Mouse (Mus musculus): ENCODE measurements around the gene Prkce. TPM values are rescaled to one million over a fixed set of nuclear protein-coding genes. Genes with fewer than 3 reads are reported as not detected.

Prkce gene
- polyA plus RNA-seq, 1 experiment from 2014 or later: 5.2 TPM

GRCm38 (mm10) chr17:86601116-86601515 lies 433.5 kb downstream of the Prkce start:
- Histone ChIP-seq H3K4me1 (replicated peaks; ENCODE audit: control insufficient read depth, insufficient read depth, low read length) (0 out of 2 replicates have a peak, but pooled peaks cover 3% of the 10 kb centered on the region), H3K9ac (ENCODE audit: low read depth, low read length) (no peak overlapping the region), H3K27me3 (replicated peaks; ENCODE audit: control insufficient read depth, insufficient read depth, low read length) (no peaks in the 10 kb centered on the region), H3K4me3 (ENCODE audit: low read depth, low read length) (no peak overlapping the region), H3K27ac (ENCODE audit: low read depth, low read length) (no peak overlapping the region), H3K36me3 (ENCODE audit: control insufficient read depth, insufficient read depth) (no peaks in the 10 kb centered on the region), H3K4me2 (replicated peaks; ENCODE audit: low read depth) (no peak overlapping the region), H3K9me3 (ENCODE audit: control insufficient read depth) (no peaks in the 10 kb centered on the region)
- 18% methylated on average over 6 of the region's 6 CpGs for WGBS
- TF ChIP-seq CTCF (IDR thresholded peaks at IDR 0.05; ENCODE audit: low read depth): no peak
- peak; percentile 53; the same call in 1 of the 2 replicates for ATAC-seq

- Histone ChIP-seq H3K36me3 (ENCODE audit: control insufficient read depth, insufficient read depth) (no peaks in the 10 kb centered on the region), H3K27me3 (replicated peaks; ENCODE audit: control insufficient read depth, insufficient read depth, low read length) (no peaks in the 10 kb centered on the region), H3K9me3 (ENCODE audit: control insufficient read depth) (no peaks in the 10 kb centered on the region), H3K4me3 (ENCODE audit: low read depth, low read length) (no peak overlapping the region), H3K4me1 (replicated peaks; ENCODE audit: control insufficient read depth, insufficient read depth, low read length) (0 out of 2 replicates have a peak, but pooled peaks cover 3% of the 10 kb centered on the region), H3K27ac (ENCODE audit: low read depth, low read length) (no peak overlapping the region), H3K9ac (ENCODE audit: low read depth, low read length) (no peak overlapping the region), H3K4me2 (replicated peaks; ENCODE audit: low read depth) (no peak overlapping the region)
- WGBS: 90% methylated on average over 2 of the region's 2 CpGs
- peak; percentile 23; the same call in 1 of the 2 replicates for TF ChIP-seq CTCF (IDR thresholded peaks at IDR 0.05; ENCODE audit: low read depth)
- no peak for ATAC-seq
Measured at GRCm38 (mm10) chr17:86601901-86602300, 434.3 kb downstream of the Prkce start.

- Histone ChIP-seq H3K4me3 (ENCODE audit: low read depth, low read length) (no peak overlapping the region), H3K9ac (ENCODE audit: low read depth, low read length) (no peak overlapping the region), H3K27me3 (replicated peaks; ENCODE audit: control insufficient read depth, insufficient read depth, low read length) (no peaks in the 10 kb centered on the region), H3K36me3 (ENCODE audit: control insufficient read depth, insufficient read depth) (no peaks in the 10 kb centered on the region), H3K27ac (ENCODE audit: low read depth, low read length) (no peak overlapping the region), H3K4me1 (replicated peaks; ENCODE audit: control insufficient read depth, insufficient read depth, low read length) (0 out of 2 replicates have a peak, but pooled peaks cover 3% of the 10 kb centered on the region), H3K4me2 (replicated peaks; ENCODE audit: low read depth) (no peak overlapping the region), H3K9me3 (ENCODE audit: control insufficient read depth) (no peaks in the 10 kb centered on the region)
- WGBS: 68% methylated on average over 5 of the region's 5 CpGs
- ATAC-seq: no peak
- TF ChIP-seq CTCF (IDR thresholded peaks at IDR 0.05; ENCODE audit: low read depth): no peak
Measured at GRCm38 (mm10) chr17:86603848-86604444, 436.4 kb downstream of the Prkce start.

GRCm38 (mm10) chr17:86607981-86608380 lies 440.4 kb downstream of the Prkce start:
- no peak for ATAC-seq
- H3K4me3 ChIP-seq (ENCODE audit: low read depth, low read length): no peak overlapping the region
- no peak overlapping the region for H3K9ac ChIP-seq (ENCODE audit: low read depth, low read length)
- H3K4me1 ChIP-seq (replicated peaks; ENCODE audit: control insufficient read depth, insufficient read depth, low read length): no peaks in the 10 kb centered on the region
- no peak overlapping the region for H3K27ac ChIP-seq (ENCODE audit: low read depth, low read length)
- no peaks in the 10 kb centered on the region for H3K27me3 ChIP-seq (replicated peaks; ENCODE audit: control insufficient read depth, insufficient read depth, low read length)
- no peak overlapping the region for H3K4me2 ChIP-seq (replicated peaks; ENCODE audit: low read depth)
- no peaks in the 10 kb centered on the region for H3K9me3 ChIP-seq (ENCODE audit: control insufficient read depth)
- TF ChIP-seq CTCF (IDR thresholded peaks at IDR 0.05; ENCODE audit: low read depth): no peak
- WGBS: 89% methylated on average over 4 of the region's 4 CpGs
- H3K36me3 ChIP-seq (ENCODE audit: control insufficient read depth, insufficient read depth): no peaks in the 10 kb centered on the region

- H3K4me1 ChIP-seq (replicated peaks; ENCODE audit: control insufficient read depth, insufficient read depth, low read length): no peaks in the 10 kb centered on the region
- no peaks in the 10 kb centered on the region for H3K36me3 ChIP-seq (ENCODE audit: control insufficient read depth, insufficient read depth)
- WGBS: 56% methylated on average over 8 of the region's 8 CpGs
- ATAC-seq: no peak
- H3K27me3 ChIP-seq (replicated peaks; ENCODE audit: control insufficient read depth, insufficient read depth, low read length): no peaks in the 10 kb centered on the region
- no peak overlapping the region for H3K27ac ChIP-seq (ENCODE audit: low read depth, low read length)
- no peak for TF ChIP-seq CTCF (IDR thresholded peaks at IDR 0.05; ENCODE audit: low read depth)
- no peak overlapping the region for H3K9ac ChIP-seq (ENCODE audit: low read depth, low read length)
- no peak overlapping the region for H3K4me3 ChIP-seq (ENCODE audit: low read depth, low read length)
- H3K9me3 ChIP-seq (ENCODE audit: control insufficient read depth): no peaks in the 10 kb centered on the region
- H3K4me2 ChIP-seq (replicated peaks; ENCODE audit: low read depth): no peak overlapping the region
Measured at GRCm38 (mm10) chr17:86610271-86610969, 442.8 kb downstream of the Prkce start.

GRCm38 (mm10) chr17:86611772-86612171 lies 444.2 kb downstream of the Prkce start:
- no peaks in the 10 kb centered on the region for H3K27me3 ChIP-seq (replicated peaks; ENCODE audit: control insufficient read depth, insufficient read depth, low read length)
- no peaks in the 10 kb centered on the region for H3K9me3 ChIP-seq (ENCODE audit: control insufficient read depth)
- H3K27ac ChIP-seq (ENCODE audit: low read depth, low read length): no peak overlapping the region
- no peaks in the 10 kb centered on the region for H3K36me3 ChIP-seq (ENCODE audit: control insufficient read depth, insufficient read depth)
- no peaks in the 10 kb centered on the region for H3K4me1 ChIP-seq (replicated peaks; ENCODE audit: control insufficient read depth, insufficient read depth, low read length)
- TF ChIP-seq CTCF (IDR thresholded peaks at IDR 0.05; ENCODE audit: low read depth): no peak
- WGBS: 62% methylated on average over 5 of the region's 5 CpGs
- no peak overlapping the region for H3K4me3 ChIP-seq (ENCODE audit: low read depth, low read length)
- no peak for ATAC-seq
- no peak overlapping the region for H3K4me2 ChIP-seq (replicated peaks; ENCODE audit: low read depth)
- no peak overlapping the region for H3K9ac ChIP-seq (ENCODE audit: low read depth, low read length)
